Mouse (Mus musculus) hindbrain, embryonic 16.5 days (tissue): ENCODE results near the gene P4ha1. TPM values are rescaled to one million over a fixed set of nuclear protein-coding genes. Genes with fewer than 3 reads are reported as not detected.

ENCODE experiments used
- ATAC-seq: fragments of 200-750 bp; cut with Nextera tagmentation; 2 replicates; pipeline ENCODE4 v1.8.0; 2017; ENCODE audit warnings: moderate TSS enrichment, moderate library complexity
- H3K27ac ChIP-seq: fragments of 300-500 bp; sonication (generic); 2 replicates; pipeline ENCODE4 v1.5.1; 2014; ENCODE audit warnings: low read depth, mild to moderate bottlenecking, control low read depth, low read length, moderate library complexity
- H3K27me3 ChIP-seq: fragments of 300-500 bp; sonication (generic); replicated peaks from 2 replicates; pipeline ENCODE4 v1.6.1; 2014; ENCODE audit warnings: low read length; ENCODE audit not compliant: control insufficient read depth, insufficient read depth
- H3K36me3 ChIP-seq: fragments of 300-500 bp; sonication (generic); 2 replicates; pipeline ENCODE4 v1.6.1; 2014; ENCODE audit warnings: mild to moderate bottlenecking, low read length, moderate library complexity, mixed read lengths; ENCODE audit not compliant: control insufficient read depth, insufficient read depth
- H3K4me1 ChIP-seq: fragments of 300-500 bp; sonication (generic); 2 replicates; pipeline ENCODE4 v1.6.1; 2014; ENCODE audit warnings: low read depth, low read length; ENCODE audit not compliant: control insufficient read depth, insufficient read depth
- H3K4me2 ChIP-seq: fragments of 300-500 bp; sonication (generic); 2 replicates; pipeline ENCODE4 v1.6.1; 2014; ENCODE audit warnings: mild to moderate bottlenecking, low read length, control low read depth, moderate library complexity
- H3K4me3 ChIP-seq: fragments of 300-500 bp; sonication (generic); 2 replicates; pipeline ENCODE4 v1.5.1; 2014; ENCODE audit warnings: mild to moderate bottlenecking, low read length, control low read depth, moderate library complexity
- H3K9ac ChIP-seq: fragments of 300-500 bp; sonication (generic); 2 replicates; pipeline ENCODE4 v1.6.1; 2014; ENCODE audit warnings: low read depth, mild to moderate bottlenecking, control low read depth, low read length, moderate library complexity
- H3K9me3 ChIP-seq: fragments of 300-500 bp; sonication (generic); 2 replicates; pipeline ENCODE4 v1.6.1; 2014; ENCODE audit warnings: mild to moderate bottlenecking, low read length, moderate library complexity; ENCODE audit not compliant: control insufficient read depth
- WGBS: fragments of 180-500 bp; shearing (Covaris S2); extraction: QIAGEN DNeasy Blood & Tissue Kit; methylation state at CpG from one replicate; pipeline ENCODE4 v1.1.7; 2014; 5-methylcytosine and 5-hydroxymethylcytosine counted together
- polyA plus RNA-seq: library from polyadenylated mRNA; unstranded; fragments of >200 nt; fragmentation: Nextera tagmentation; extraction: Ambion mirVana; gene quantifications from 2 replicates; pipeline ENCODE4 v1.2.1, GENCODE M21; 2015

The P4ha1 gene
- polyA plus RNA-seq, 1 experiment from 2014 or later = 31.4 TPM

GRCm38 (mm10) chr10:59310691-59311457 lies 12.2 kb upstream of the P4ha1 start:
- Histone ChIP-seq H3K27ac (no peak overlapping the region), H3K4me3 (no peak overlapping the region), H3K9me3 (no peaks in the 10 kb centered on the region), H3K4me1 (no peaks in the 10 kb centered on the region), H3K27me3 (no peaks in the 10 kb centered on the region), H3K36me3 (no peaks in the 10 kb centered on the region), H3K4me2 (no peak overlapping the region), H3K9ac (no peak overlapping the region)
- ATAC-seq = no peak
- WGBS = 72% methylated on average over 6 of the region's 6 CpGs

DNA sequence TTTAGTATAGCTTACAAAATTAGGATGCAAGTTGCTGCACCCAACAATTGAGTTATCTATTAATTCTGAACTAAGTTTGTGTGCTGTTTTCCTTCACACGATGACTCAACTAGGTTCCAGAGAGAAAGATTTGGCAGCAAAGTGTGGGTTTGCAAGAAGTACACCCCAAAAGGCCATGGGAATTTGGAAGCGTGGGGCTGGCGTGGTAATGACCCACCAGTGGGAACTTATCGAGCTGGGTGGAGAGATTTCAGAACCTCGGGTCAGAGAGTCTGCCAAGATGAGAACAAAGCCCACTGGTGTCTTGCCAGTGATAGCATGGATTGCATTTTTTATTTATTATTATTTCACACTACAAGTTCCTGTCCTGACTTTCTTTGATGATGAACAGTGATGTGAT lies 11.2 kb upstream of the P4ha1 start:
- H3K4me2 ChIP-seq = no peak overlapping the region
- no peak for ATAC-seq
- H3K4me3 ChIP-seq = no peak overlapping the region
- WGBS = 90% methylated on average over 5 of the region's 5 CpGs
- no peaks in the 10 kb centered on the region for H3K4me1 ChIP-seq
- H3K9me3 ChIP-seq = no peaks in the 10 kb centered on the region
- H3K27me3 ChIP-seq = no peaks in the 10 kb centered on the region
- H3K9ac ChIP-seq = no peak overlapping the region
- no peaks in the 10 kb centered on the region for H3K36me3 ChIP-seq
- no peak overlapping the region for H3K27ac ChIP-seq

DNA sequence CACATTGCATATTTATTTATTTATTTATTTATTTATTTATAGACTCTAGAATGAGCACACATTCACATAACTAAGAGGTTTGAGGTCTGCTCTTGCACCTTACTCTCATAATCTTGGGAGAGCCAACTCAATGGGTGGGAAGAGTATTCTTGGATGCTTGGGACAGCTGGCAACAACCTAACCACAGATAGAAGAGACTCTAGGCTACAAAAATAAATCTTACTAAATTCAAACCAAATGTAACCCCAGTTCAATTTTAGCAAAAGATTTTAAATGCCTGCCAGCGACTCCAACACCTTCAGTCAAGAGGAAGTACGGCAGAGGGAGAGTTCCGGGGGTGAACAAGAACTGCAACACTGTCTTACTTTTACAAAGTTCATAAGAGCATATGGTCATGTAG lies 2.0 kb upstream of the P4ha1 start:
- H3K36me3 ChIP-seq = no peaks in the 10 kb centered on the region
- peaks cover 17% of the 10 kb centered on the region for H3K4me1 ChIP-seq
- H3K27me3 ChIP-seq = no peaks in the 10 kb centered on the region
- no peak overlapping the region for H3K9ac ChIP-seq
- H3K9me3 ChIP-seq = no peaks in the 10 kb centered on the region
- ATAC-seq = no peak
- no peak overlapping the region for H3K4me2 ChIP-seq
- no peak overlapping the region for H3K4me3 ChIP-seq
- WGBS = 96% methylated on average over 3 of the region's 3 CpGs
- no peak overlapping the region for H3K27ac ChIP-seq

- H3K4me2 ChIP-seq = peak overlapping the region; percentile 95; the same call in 1 of the 2 replicates
- ATAC-seq = no peak
- no peaks in the 10 kb centered on the region for H3K27me3 ChIP-seq
- no peaks in the 10 kb centered on the region for H3K9me3 ChIP-seq
- no peak overlapping the region for H3K4me3 ChIP-seq
- H3K27ac ChIP-seq = peak overlapping the region; percentile 77
- no peaks in the 10 kb centered on the region for H3K36me3 ChIP-seq
- 46% methylated on average over 4 of the region's 4 CpGs for WGBS
- no peak overlapping the region; the same call in 1 of the 2 replicates for H3K9ac ChIP-seq
- H3K4me1 ChIP-seq = peaks cover 18% of the 10 kb centered on the region
These were observed 825 bp upstream of the P4ha1 start for GRCm38 (mm10) chr10:59322271-59322670.

DNA sequence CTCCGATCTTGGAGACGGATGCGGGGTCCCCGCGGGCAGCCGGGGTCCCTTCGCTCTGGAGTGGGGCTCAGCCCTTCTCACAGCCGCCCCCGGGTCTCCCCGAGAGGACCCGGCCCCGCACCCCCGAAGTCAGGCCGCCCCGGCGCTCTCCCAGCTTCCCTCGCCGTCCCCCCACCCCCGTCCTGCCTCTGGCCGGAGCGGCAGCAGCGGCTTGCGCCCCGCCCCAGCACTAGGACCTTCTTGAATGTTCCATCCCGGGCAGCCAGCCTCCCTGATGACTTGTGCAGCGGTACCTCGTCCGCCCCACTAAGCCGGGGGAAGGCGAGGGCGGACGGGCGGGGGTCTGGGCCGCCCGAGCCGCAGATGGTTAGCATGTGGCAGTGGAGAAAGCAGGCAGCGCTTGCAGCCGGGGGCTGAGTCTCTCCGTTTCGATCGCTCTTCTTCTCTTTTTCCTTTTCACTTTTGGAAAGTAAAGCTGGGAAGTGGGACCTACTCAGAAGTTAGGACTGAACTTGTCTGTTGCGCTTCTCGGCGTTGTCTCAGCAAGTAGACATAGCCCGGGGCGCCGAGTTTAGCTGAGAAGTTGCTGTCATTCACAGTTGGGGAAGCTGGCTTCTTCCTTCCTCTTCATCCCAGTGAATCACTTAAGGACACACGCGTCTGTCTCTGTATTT lies 529 bp downstream of the P4ha1 start:
- 1% methylated on average over 48 of the region's 49 CpGs for WGBS
- Histone ChIP-seq H3K27ac (peak overlapping the region; percentile 97), H3K4me2 (peak overlapping the region; percentile 95), H3K4me3 (peak overlapping the region; percentile 79), H3K27me3 (no peaks in the 10 kb centered on the region), H3K4me1 (peaks cover 18% of the 10 kb centered on the region), H3K36me3 (no peaks in the 10 kb centered on the region), H3K9ac (peak overlapping the region; percentile 96), H3K9me3 (no peaks in the 10 kb centered on the region)
- peak; percentile 84 for ATAC-seq

DNA sequence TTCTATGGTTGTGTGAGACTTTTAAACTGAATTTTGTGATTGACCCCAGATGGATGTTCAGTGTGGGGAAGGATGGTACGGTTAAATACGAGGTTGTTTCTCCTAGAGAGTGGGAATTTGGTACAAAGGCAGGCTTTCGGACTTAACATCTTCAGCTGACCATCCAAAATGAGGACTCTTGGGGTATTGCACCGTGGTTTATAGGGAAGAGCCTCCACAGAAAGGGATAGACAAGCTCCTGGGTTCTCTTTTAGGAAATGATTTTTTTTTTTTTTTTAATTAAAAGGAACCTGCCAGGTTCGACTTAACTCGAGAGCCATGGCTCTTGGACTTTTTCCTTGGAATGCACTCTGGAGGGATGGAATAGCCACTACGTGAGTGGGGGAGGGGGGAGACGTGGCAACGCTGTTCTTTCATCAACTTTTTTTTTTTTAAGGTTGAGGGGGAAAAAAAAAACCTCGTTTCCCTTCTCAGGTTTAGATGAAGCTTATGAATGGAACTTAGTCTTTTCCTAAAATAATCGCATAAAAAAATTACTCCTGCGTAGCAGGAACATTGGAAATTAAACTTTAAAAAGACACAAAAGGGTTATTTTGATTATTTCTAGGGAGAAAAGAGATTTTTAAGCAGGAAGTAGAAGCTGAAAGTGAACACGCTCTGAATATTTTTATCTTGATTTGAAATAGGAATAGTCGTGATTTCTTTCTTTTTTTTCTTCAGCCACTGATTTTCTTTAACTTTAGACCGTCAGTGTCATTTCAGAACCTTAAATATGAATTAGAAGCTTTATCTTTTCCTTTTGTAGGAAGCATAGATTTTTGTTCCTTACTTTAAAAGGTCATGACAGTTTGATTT lies 1.4 kb downstream of the P4ha1 start:
- 15% methylated on average over 15 of the region's 15 CpGs for WGBS
- H3K4me1 ChIP-seq = peaks cover 18% of the 10 kb centered on the region
- peak overlapping the region; percentile 96 for H3K9ac ChIP-seq
- H3K27me3 ChIP-seq = no peaks in the 10 kb centered on the region
- peak overlapping the region; percentile 95 for H3K4me2 ChIP-seq
- H3K4me3 ChIP-seq = peak overlapping the region; percentile 79
- H3K9me3 ChIP-seq = no peaks in the 10 kb centered on the region
- peak overlapping the region; percentile 97 for H3K27ac ChIP-seq
- ATAC-seq = no peak
- no peaks in the 10 kb centered on the region for H3K36me3 ChIP-seq

- no peak overlapping the region for H3K9ac ChIP-seq
- no peak overlapping the region for H3K27ac ChIP-seq
- WGBS = 71% methylated on average over 8 of the region's 8 CpGs
- no peak overlapping the region for H3K4me3 ChIP-seq
- no peaks in the 10 kb centered on the region for H3K9me3 ChIP-seq
- H3K4me1 ChIP-seq = peaks cover 18% of the 10 kb centered on the region
- H3K27me3 ChIP-seq = no peaks in the 10 kb centered on the region
- H3K4me2 ChIP-seq = no peak overlapping the region
- ATAC-seq = no peak
- no peaks in the 10 kb centered on the region for H3K36me3 ChIP-seq
These were observed 3.7 kb downstream of the P4ha1 start for GRCm38 (mm10) chr10:59326612-59327315.

- no peaks in the 10 kb centered on the region for H3K27me3 ChIP-seq
- no peak overlapping the region for H3K4me2 ChIP-seq
- H3K9ac ChIP-seq = no peak overlapping the region
- 80% methylated on average over 3 of the region's 3 CpGs for WGBS
- no peak overlapping the region for H3K4me3 ChIP-seq
- no peaks in the 10 kb centered on the region for H3K36me3 ChIP-seq
- no peaks in the 10 kb centered on the region for H3K9me3 ChIP-seq
- H3K4me1 ChIP-seq = peaks cover 16% of the 10 kb centered on the region
- no peak overlapping the region for H3K27ac ChIP-seq
- ATAC-seq = no peak
These were observed 4.2 kb downstream of the P4ha1 start for GRCm38 (mm10) chr10:59327316-59327710.
